Mouse (Mus musculus): Measurements from ENCODE around the gene Trnau1ap. TPM values are rescaled to one million over a fixed set of nuclear protein-coding genes. Genes with fewer than 3 reads are reported as not detected.
A peak's percentile ranks its signal among the peaks of the same experiment; 100 is the strongest.
"Not testable (repeated sequence)": the region's sequence is repeated elsewhere in the genome, so short reads cannot be mapped to it uniquely, and the experiment has no call there.

The Trnau1ap gene
- polyA plus RNA-seq, 1 experiment from 2014 or later: 80.5 TPM

GRCm38 (mm10) chr4:132293682-132294240 lies 35.6 kb downstream of the Trnau1ap start:
- no peaks in the 10 kb centered on the region for H3K9me3 ChIP-seq
- H3K9ac ChIP-seq: no peak overlapping the region
- H3K36me3 ChIP-seq: peaks cover 26% of the 10 kb centered on the region
- no peak for ATAC-seq (ENCODE audit: insufficient number of reproducible peaks, insufficient read depth, low FRiP score, low TSS enrichment)
- no peak overlapping the region for H3K27ac ChIP-seq
- no peaks in the 10 kb centered on the region for H3K4me1 ChIP-seq
- H3K4me2 ChIP-seq (replicated peaks): no peak overlapping the region
- no peaks in the 10 kb centered on the region for H3K27me3 ChIP-seq
- 79% methylated on average over 7 of the region's 7 CpGs for WGBS
- H3K4me3 ChIP-seq: no peak overlapping the region

DNA sequence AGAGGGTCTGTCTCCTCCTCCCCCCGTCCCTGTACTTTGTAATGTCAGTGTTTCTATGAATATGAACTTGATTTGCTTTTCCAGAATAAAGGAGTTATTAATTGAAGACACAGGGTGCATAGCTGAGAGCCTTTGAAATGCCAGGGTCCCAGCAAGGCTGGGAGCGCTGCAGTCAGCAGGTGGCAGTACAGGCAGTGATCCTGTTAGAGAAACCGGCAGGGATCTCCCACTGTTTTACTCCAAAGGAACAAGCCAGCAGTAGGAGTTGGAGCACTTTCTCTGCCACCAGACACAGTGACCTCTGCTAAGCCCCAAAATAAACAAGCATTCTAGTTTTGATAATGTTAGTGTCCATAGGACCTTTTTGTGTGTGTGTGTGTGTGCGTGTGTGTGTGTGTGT lies 36.4 kb downstream of the Trnau1ap start:
- ATAC-seq (ENCODE audit: insufficient number of reproducible peaks, insufficient read depth, low FRiP score, low TSS enrichment): no peak
- no peak overlapping the region for H3K9ac ChIP-seq
- H3K4me2 ChIP-seq (replicated peaks): no peak overlapping the region
- peaks cover 26% of the 10 kb centered on the region for H3K36me3 ChIP-seq
- no peaks in the 10 kb centered on the region for H3K4me1 ChIP-seq
- 50% methylated on average over 4 of the region's 4 CpGs for WGBS
- H3K4me3 ChIP-seq: no peak overlapping the region
- H3K9me3 ChIP-seq: no peaks in the 10 kb centered on the region
- H3K27ac ChIP-seq: no peak overlapping the region
- no peaks in the 10 kb centered on the region for H3K27me3 ChIP-seq

DNA sequence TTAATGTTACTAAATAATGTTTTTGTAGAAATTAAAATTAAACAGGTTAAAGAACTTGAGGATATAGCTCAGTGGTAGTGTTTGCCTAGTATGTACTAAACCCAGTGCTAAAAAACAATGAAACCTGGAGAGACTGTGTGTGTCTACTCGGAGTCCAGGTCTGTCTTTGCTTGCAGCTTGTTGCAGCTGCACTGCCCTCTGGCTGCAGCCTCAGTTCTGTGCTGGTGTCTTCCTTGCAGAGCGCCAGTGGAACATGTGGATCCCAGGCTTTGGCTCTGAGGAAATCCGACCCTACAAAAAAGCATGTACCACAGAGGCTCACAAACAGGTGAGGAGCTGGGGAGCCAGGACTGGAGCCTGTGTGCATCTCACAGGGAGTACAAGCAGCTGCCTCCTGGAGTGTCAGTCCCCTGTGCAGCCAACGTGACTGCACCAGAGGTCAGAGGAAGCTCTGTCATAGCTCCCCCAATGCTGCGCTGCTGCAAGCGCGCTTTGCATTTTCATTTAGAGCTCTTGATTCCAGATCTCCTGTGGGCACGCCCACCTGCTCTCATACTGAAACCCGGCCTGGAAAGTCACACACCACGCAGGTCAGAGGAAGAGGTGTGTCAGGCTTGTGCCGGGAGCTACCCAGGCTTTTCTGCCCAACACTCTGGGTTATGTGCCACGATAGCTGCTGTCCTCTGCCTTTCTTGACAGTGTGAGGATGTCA lies 37.6 kb downstream of the Trnau1ap start:
- no peak overlapping the region for H3K4me2 ChIP-seq (replicated peaks)
- H3K27me3 ChIP-seq: no peaks in the 10 kb centered on the region
- H3K4me3 ChIP-seq: no peak overlapping the region
- WGBS: 79% methylated on average over 12 of the region's 12 CpGs
- no peaks in the 10 kb centered on the region for H3K4me1 ChIP-seq
- peaks cover 30% of the 10 kb centered on the region for H3K36me3 ChIP-seq
- ATAC-seq (ENCODE audit: insufficient number of reproducible peaks, insufficient read depth, low FRiP score, low TSS enrichment): no peak
- H3K9ac ChIP-seq: no peak overlapping the region
- no peaks in the 10 kb centered on the region for H3K9me3 ChIP-seq
- no peak overlapping the region for H3K27ac ChIP-seq

GRCm38 (mm10) chr4:132291056-132291455 lies 38.3 kb downstream of the Trnau1ap start:
- H3K9ac ChIP-seq: no peak overlapping the region
- no peak overlapping the region for H3K4me2 ChIP-seq (replicated peaks)
- H3K4me3 ChIP-seq: no peak overlapping the region
- H3K27me3 ChIP-seq: no peaks in the 10 kb centered on the region
- H3K27ac ChIP-seq: no peak overlapping the region
- H3K36me3 ChIP-seq: peaks cover 34% of the 10 kb centered on the region
- 93% methylated on average over 4 of the region's 4 CpGs for WGBS
- no peaks in the 10 kb centered on the region for H3K4me1 ChIP-seq
- no peak for ATAC-seq (ENCODE audit: insufficient number of reproducible peaks, insufficient read depth, low FRiP score, low TSS enrichment)
- no peaks in the 10 kb centered on the region for H3K9me3 ChIP-seq

DNA sequence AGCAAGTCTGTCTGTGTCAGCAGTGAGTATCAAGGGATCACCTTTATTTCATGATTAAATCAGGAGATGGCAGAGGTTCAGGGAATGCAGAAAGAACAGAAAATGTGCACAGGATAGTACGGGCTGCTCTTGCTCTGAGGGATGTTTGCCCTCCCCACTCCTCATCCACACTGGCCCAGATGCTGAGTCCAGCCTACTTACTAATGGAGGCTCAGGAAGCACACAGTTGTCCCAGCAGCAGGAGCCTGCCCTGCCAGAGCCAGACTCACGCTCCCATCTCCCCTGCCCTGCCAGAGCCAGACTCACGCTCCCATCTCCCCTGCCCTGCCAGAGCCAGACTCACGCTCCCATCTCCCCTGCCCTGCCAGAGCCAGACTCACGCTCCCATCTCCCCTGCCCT lies 40.5 kb downstream of the Trnau1ap start:
- ATAC-seq (ENCODE audit: insufficient number of reproducible peaks, insufficient read depth, low FRiP score, low TSS enrichment); H3K9ac ChIP-seq: not testable (repeated sequence)
- peaks cover 51% of the 10 kb centered on the region for H3K36me3 ChIP-seq

DNA sequence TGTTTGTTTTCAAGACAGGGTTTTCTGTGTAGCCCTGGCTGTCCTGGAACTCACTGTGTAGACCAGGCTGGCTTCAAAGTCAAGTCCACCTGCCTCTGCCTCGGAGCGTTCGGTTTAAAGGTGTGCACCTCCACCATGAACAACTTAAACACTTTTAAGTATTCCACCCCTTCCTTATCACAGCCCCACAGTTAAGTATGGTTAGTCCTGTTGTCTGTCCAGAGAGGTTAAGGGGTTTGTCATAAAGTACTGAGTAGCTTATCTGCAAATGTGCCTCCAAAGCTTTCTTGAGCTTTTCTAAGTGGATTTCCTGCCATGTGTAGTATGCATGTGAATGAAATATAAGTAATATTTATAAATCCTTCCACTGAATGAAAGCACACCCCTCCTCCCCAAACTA lies 53.4 kb downstream of the Trnau1ap start:
- no peaks in the 10 kb centered on the region for H3K36me3 ChIP-seq
- no peaks in the 10 kb centered on the region for H3K9me3 ChIP-seq
- no peaks in the 10 kb centered on the region for H3K27me3 ChIP-seq
- H3K4me3 ChIP-seq: no peak overlapping the region
- H3K27ac ChIP-seq: no peak overlapping the region
- no peak for ATAC-seq (ENCODE audit: insufficient number of reproducible peaks, insufficient read depth, low FRiP score, low TSS enrichment)
- WGBS: 86% methylated on average over 3 of the region's 3 CpGs
- no peak overlapping the region for H3K4me2 ChIP-seq (replicated peaks)
- no peak overlapping the region for H3K9ac ChIP-seq
- peaks cover 12% of the 10 kb centered on the region; the same call in 1 of the 2 replicates for H3K4me1 ChIP-seq

More for the DNA sequence above, 40.5 kb downstream of the Trnau1ap start:
- H3K27ac ChIP-seq; H3K4me2 ChIP-seq (replicated peaks); H3K4me3 ChIP-seq; H3K27me3 ChIP-seq; H3K9me3 ChIP-seq; H3K4me1 ChIP-seq: not testable (repeated sequence)
- 74% methylated on average over 3 of the region's 5 CpGs for WGBS

- ATAC-seq (ENCODE audit: insufficient number of reproducible peaks, insufficient read depth, low FRiP score, low TSS enrichment): peak; percentile 77
- under 1% methylated on average over 48 of the region's 48 CpGs for WGBS
- Histone ChIP-seq H3K9me3 (no peaks in the 10 kb centered on the region), H3K4me3 (peak within 1 kb of the TSS; percentile 69), H3K4me2 (replicated peaks) (peak within 1 kb of the TSS; percentile 91), H3K9ac (peak within 1 kb of the TSS; percentile 84), H3K36me3 (no peaks in the 10 kb centered on the region), H3K4me1 (peaks cover 12% of the 10 kb centered on the region; the same call in 1 of the 2 replicates), H3K27ac (peak within 1 kb of the TSS; percentile 90), H3K27me3 (no peaks in the 10 kb centered on the region)
Measured at GRCm38 (mm10) chr4:132274156-132274862, 55.0 kb downstream of the Trnau1ap start, which contains the start of gene Taf12. Gene Taf12, plus strand, starts transcription at chr4:132274375.

DNA sequence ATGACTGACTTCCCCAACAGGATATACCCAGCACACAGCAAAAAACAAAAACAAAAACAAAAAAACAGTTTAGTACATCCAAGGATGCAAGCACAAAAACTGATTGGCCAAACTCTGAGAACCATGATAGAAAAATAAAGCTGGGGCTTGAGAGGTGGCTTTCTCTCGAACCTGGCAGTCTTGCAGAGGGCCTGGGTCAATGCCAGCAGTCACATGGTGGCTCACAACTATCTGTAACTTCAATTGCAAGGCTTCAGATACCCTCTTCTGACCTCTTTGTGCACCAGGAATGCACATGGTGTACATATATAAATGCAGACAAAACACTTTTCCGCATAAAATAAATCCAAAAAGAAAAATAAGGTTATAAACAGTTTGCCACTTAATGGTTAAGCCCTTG lies 56.2 kb downstream of the Trnau1ap start:
- Histone ChIP-seq H3K4me3 (peak overlapping the region; percentile 69; the same call in 1 of the 2 replicates), H3K9ac (peak overlapping the region; percentile 84; the same call in 1 of the 2 replicates), H3K4me2 (replicated peaks) (peak overlapping the region; percentile 91), H3K27ac (no peak overlapping the region), H3K27me3 (no peaks in the 10 kb centered on the region), H3K9me3 (no peaks in the 10 kb centered on the region), H3K36me3 (no peaks in the 10 kb centered on the region), H3K4me1 (peaks cover 12% of the 10 kb centered on the region; the same call in 1 of the 2 replicates)
- WGBS: 61% methylated on average over 2 of the region's 2 CpGs
- ATAC-seq (ENCODE audit: insufficient number of reproducible peaks, insufficient read depth, low FRiP score, low TSS enrichment): no peak

GRCm38 (mm10) chr4:132269740-132270560 lies 59.4 kb downstream of the Trnau1ap start:
- H3K4me3 ChIP-seq: peak overlapping the region; percentile 25
- peak overlapping the region; percentile 94 for H3K27ac ChIP-seq
- WGBS: under 1% methylated on average over 35 of the region's 35 CpGs
- H3K9me3 ChIP-seq: no peaks in the 10 kb centered on the region
- no peak overlapping the region for H3K9ac ChIP-seq
- peak overlapping the region; percentile 45 for H3K4me2 ChIP-seq (replicated peaks)
- no peaks in the 10 kb centered on the region for H3K27me3 ChIP-seq
- peaks cover 5% of the 10 kb centered on the region; the same call in 1 of the 2 replicates for H3K4me1 ChIP-seq
- peak; percentile 50 for ATAC-seq (ENCODE audit: insufficient number of reproducible peaks, insufficient read depth, low FRiP score, low TSS enrichment)
- no peaks in the 10 kb centered on the region for H3K36me3 ChIP-seq

- Histone ChIP-seq H3K9ac (no peak overlapping the region), H3K4me2 (replicated peaks) (no peak overlapping the region), H3K36me3 (no peaks in the 10 kb centered on the region), H3K4me3 (no peak overlapping the region), H3K9me3 (no peaks in the 10 kb centered on the region), H3K4me1 (peaks cover 5% of the 10 kb centered on the region; the same call in 1 of the 2 replicates), H3K27ac (peak overlapping the region; percentile 67), H3K27me3 (no peaks in the 10 kb centered on the region)
- ATAC-seq (ENCODE audit: insufficient number of reproducible peaks, insufficient read depth, low FRiP score, low TSS enrichment): no peak
- 12% methylated on average over 6 of the region's 6 CpGs for WGBS
Measured at GRCm38 (mm10) chr4:132268871-132269739, 60.2 kb downstream of the Trnau1ap start.

Data from embryonic facial prominence, embryonic 12.5 days (tissue).